Mouse (Mus musculus) midbrain, embryonic 15.5 days (tissue): Measurements from ENCODE around the gene Ccno. TPM values are rescaled to one million over a fixed set of nuclear protein-coding genes. Genes with fewer than 3 reads are reported as not detected.
"Not testable (repeated sequence)": the region's sequence is repeated elsewhere in the genome, so short reads cannot be mapped to it uniquely, and the experiment has no call there.

Experiments
- ATAC-seq: fragments of 200-750 bp; cut with Nextera tagmentation; replicated peaks from 2 replicates; pipeline ENCODE4 v1.8.0; 2017; ENCODE audit warnings: moderate TSS enrichment
- H3K27ac ChIP-seq: fragments of 300-500 bp; sonication (generic); 2 replicates; pipeline ENCODE4 v1.5.1; 2015; ENCODE audit warnings: mild to moderate bottlenecking, inconsistent platforms
- H3K27me3 ChIP-seq: fragments of 300-500 bp; sonication (generic); replicated peaks from 2 replicates; pipeline ENCODE4 v1.6.1; 2015; ENCODE audit warnings: inconsistent platforms
- H3K36me3 ChIP-seq: fragments of 300-500 bp; sonication (generic); replicated peaks from 2 replicates; pipeline ENCODE4 v1.6.1; 2015; ENCODE audit warnings: inconsistent platforms
- H3K4me1 ChIP-seq: fragments of 300-500 bp; sonication (generic); 2 replicates; pipeline ENCODE4 v1.6.1; 2015; ENCODE audit warnings: inconsistent platforms
- H3K4me2 ChIP-seq: fragments of 300-500 bp; sonication (generic); 2 replicates; pipeline ENCODE4 v1.6.1; 2015; ENCODE audit warnings: inconsistent platforms, mild to moderate bottlenecking, moderate library complexity
- H3K4me3 ChIP-seq: fragments of 300-500 bp; sonication (generic); 2 replicates; pipeline ENCODE4 v1.5.1; 2015; ENCODE audit warnings: mild to moderate bottlenecking, inconsistent platforms
- H3K9ac ChIP-seq: fragments of 300-500 bp; sonication (generic); 2 replicates; pipeline ENCODE4 v1.6.1; 2015; ENCODE audit warnings: mild to moderate bottlenecking, inconsistent platforms
- H3K9me3 ChIP-seq: fragments of 300-500 bp; sonication (generic); 2 replicates; pipeline ENCODE4 v1.6.1; 2016; ENCODE audit warnings: inconsistent platforms
- WGBS: fragments of 180-500 bp; shearing (Covaris S2); methylation state at CpG from one replicate; pipeline ENCODE4 v1.1.7; 2015; ENCODE audit warnings: mixed read lengths; 5-methylcytosine and 5-hydroxymethylcytosine counted together
- polyA plus RNA-seq: library from polyadenylated mRNA; unstranded; fragments of >200 nt; fragmentation: Nextera tagmentation; extraction: Ambion mirVana; gene quantifications from 2 replicates; pipeline ENCODE4 v1.2.1, GENCODE M21; 2015

The Ccno gene
- polyA plus RNA-seq, 1 experiment from 2014 or later: 2.3 TPM

DNA sequence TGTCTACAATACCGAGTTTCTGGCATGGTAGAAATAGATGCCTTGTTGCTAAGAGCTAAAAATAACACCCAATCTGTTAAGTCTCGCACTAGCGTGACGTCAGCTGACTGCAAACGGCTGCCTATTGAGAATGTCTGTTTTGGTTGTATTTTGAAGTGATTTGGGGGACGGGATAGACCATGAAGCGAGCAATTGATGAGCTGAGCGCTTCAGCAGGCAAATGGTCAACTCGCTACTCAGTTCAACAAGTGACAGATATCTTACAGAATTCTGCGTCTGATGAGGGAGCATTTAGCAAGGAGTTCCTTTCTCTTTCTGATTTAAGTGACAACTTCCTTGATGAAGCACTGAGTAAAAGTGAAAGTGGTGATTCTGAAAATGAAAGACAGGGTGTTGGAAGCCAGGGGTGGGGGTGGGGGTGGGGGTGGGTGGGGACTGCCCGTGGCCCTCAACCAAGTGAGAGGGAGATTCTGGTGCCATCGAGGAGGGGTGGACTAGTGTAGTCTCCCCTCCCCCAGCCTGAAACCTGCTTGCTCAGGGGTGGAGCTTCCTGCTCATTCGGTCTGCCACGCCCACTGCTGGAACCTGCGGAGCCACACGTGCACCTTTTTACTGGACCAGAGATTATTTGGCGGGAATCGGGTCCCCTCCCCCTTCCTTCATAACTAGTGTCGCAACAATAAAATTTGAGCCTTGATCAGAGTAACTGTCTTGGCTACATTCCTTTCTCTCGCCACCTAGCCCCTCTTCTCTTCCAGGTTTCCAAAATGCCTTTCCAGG, 25.8 kb downstream of the Ccno start:
- H3K9ac ChIP-seq, H3K9me3 ChIP-seq, H3K27me3 ChIP-seq, H3K27ac ChIP-seq, ATAC-seq, H3K4me1 ChIP-seq, H3K4me3 ChIP-seq, H3K36me3 ChIP-seq, H3K4me2 ChIP-seq: not testable (repeated sequence)
- WGBS: 61% methylated on average over 20 of the region's 20 CpGs

DNA sequence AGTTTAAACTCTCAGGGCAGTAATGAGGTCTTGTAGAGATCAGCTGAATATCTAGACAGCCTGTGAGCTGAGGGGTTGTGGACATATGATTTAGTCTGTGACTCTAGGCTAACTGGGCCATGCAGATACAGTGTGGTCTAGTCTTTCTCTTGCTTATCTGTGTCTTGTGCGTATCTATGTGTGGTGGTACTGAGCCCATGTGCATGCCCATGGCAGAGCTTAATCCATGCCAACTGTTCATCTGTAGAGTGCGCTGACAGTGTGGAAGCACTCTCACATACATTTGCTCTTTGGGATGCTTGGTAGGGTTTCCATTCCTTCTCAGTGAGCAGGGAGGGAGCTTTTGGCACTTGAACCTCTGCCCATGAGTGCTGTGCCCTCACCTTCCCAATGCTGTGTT, 33.9 kb downstream of the Ccno start:
- 87% methylated on average over 2 of the region's 2 CpGs for WGBS
- Histone ChIP-seq H3K4me2 (no peak overlapping the region), H3K27me3 (no peaks in the 10 kb centered on the region; the same call in 1 of the 2 replicates), H3K9ac (no peak overlapping the region), H3K9me3 (no peaks in the 10 kb centered on the region), H3K27ac (no peak overlapping the region), H3K36me3 (no peaks in the 10 kb centered on the region), H3K4me1 (no peaks in the 10 kb centered on the region), H3K4me3 (no peak overlapping the region)
- no peak for ATAC-seq

DNA sequence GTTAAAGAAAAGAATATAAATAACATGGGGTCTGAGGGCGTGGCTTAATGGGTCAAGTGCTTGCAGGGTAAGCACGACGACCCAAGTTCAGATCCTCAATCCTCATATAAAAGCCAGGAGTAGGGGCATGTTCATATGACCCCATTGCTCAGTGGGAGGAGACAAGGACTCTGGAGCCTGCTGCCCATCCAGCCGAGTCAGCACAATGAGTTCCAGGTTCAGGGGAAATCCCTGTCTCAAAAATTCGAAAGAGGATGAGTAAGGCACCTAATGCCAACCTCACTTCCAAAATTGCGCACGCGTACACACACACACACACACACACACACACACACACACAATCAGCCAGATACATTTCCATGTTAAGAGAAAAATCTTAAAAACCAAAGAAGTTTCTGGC, 34.9 kb downstream of the Ccno start:
- no peak overlapping the region for H3K4me2 ChIP-seq
- H3K9me3 ChIP-seq: no peaks in the 10 kb centered on the region
- ATAC-seq: no peak
- no peak overlapping the region for H3K27ac ChIP-seq
- no peak overlapping the region for H3K9ac ChIP-seq
- no peaks in the 10 kb centered on the region for H3K36me3 ChIP-seq
- no peaks in the 10 kb centered on the region; the same call in 1 of the 2 replicates for H3K27me3 ChIP-seq
- no peaks in the 10 kb centered on the region for H3K4me1 ChIP-seq
- WGBS: 73% methylated on average over 8 of the region's 8 CpGs
- no peak overlapping the region for H3K4me3 ChIP-seq

DNA sequence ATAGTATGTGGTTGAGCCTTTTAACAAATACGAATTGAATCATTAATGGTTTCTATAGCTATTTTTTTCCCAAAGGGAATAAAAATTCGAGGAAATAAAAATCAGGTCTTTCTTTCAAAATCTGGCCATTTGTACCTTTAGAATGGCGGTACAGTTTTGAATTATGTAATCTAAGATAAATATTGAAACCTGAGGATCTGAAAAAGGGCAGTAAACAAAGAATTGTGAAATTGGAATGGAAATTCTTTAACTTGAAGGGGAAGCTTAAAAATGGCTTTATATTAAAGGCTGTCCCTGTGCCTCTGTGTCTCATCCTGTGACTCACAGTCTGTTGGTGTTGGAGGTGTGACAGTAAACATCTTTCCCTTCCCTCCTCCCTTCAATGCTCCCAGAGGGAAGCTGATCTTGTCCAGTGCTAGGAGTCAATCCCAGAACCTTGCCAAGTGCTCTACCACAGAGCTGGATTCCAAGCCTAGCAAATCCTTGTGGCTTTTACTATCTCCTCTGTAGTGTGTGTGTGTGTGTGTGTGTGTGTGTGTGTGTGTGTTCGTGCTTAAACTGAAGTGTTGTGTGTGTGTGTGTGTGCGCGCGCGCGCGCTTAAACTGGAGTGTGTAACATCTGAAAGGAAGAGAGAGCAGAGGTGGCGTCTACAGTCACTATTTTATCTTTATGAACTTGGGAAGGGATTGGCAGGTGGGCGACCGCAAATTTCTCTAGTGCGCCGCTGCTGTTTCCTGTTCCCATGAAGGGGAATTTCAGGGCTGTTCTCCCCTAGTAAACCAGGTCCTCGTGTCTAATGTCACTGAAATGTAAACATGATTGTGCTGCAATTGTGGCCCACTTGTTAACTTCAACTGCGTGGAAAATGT, 35.9 kb downstream of the Ccno start:
- H3K36me3 ChIP-seq: no peaks in the 10 kb centered on the region
- no peak overlapping the region for H3K4me3 ChIP-seq
- no peak for ATAC-seq
- H3K9ac ChIP-seq: no peak overlapping the region
- H3K4me2 ChIP-seq: no peak overlapping the region
- no peaks in the 10 kb centered on the region for H3K4me1 ChIP-seq
- H3K27me3 ChIP-seq: no peaks in the 10 kb centered on the region; the same call in 1 of the 2 replicates
- H3K27ac ChIP-seq: no peak overlapping the region
- no peaks in the 10 kb centered on the region for H3K9me3 ChIP-seq
- WGBS: 87% methylated on average over 17 of the region's 17 CpGs

DNA sequence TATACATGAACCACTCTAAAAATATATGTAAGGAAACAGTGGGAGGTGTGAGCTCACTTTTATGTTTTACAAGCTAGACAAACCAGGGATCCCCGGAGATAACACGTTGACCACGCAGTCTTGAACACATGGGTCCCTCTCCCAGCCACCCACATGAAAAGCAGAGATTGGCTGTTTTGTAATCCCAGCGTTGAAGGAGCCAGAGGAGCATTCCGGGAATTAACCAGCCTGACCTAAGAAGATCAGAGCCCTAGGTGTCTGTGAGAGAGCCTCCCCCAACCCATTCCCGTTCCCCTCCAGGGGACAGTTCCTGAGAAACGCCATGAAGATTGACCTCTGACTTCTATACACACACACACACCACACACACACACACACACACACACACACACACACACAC, 43.7 kb downstream of the Ccno start:
- peak; percentile 46 for ATAC-seq
- Histone ChIP-seq H3K27me3 (peaks cover 21% of the 10 kb centered on the region), H3K4me1 (peaks cover 26% of the 10 kb centered on the region), H3K36me3 (no peaks in the 10 kb centered on the region), H3K4me3 (peak overlapping the region; percentile 59), H3K4me2 (peak overlapping the region; percentile 70), H3K9ac (peak overlapping the region; percentile 69; the same call in 1 of the 2 replicates), H3K9me3 (no peaks in the 10 kb centered on the region), H3K27ac (peak overlapping the region; percentile 83; the same call in 1 of the 2 replicates)
- WGBS: 2% methylated on average over 7 of the region's 7 CpGs

DNA sequence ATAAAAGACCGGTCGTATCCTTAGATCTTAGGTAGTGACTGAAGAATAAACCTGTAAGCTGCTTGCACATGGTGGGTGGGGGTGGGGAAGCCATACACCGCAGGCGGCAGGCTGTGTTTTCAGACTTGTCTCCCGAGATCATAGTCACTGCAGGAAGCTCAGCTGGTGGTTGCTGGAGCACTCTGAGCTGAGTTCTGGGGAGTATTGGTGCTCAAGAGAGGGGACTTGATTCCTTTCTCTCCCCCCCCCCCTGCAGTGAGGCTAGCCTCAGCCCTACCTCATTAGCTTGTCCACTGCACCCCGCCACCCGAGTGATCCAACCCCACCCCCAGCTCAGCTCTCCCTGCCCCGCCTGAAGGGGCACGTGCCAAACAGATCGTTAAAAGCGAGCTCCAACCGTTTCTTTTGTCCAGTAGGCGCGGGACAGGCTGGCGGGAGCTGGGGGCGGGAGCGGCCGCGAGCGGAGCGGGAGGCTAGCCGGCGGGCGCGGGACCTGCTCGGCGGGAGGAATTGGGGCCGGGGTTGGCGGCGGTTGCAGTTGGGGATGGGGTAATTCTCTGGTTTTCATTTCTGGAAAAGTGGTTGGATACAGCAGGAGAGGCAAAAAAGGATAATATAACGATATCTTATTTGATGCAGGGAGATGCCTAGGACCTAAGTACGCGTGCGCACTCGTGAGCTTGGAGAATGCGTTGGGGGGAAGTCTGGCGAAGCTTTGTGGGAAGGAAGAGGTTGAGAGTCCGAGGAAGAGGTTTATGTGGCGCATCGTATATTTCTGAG, 44.4 kb downstream of the Ccno start:
- peak overlapping the region; percentile 59 for H3K4me3 ChIP-seq
- H3K4me1 ChIP-seq: peaks cover 26% of the 10 kb centered on the region
- H3K4me2 ChIP-seq: peak overlapping the region; percentile 70
- no peaks in the 10 kb centered on the region for H3K9me3 ChIP-seq
- H3K9ac ChIP-seq: peak overlapping the region; percentile 69
- WGBS: under 1% methylated on average over 40 of the region's 40 CpGs
- ATAC-seq: peak; percentile 76
- peak overlapping the region; percentile 83 for H3K27ac ChIP-seq
- peaks cover 21% of the 10 kb centered on the region for H3K27me3 ChIP-seq
- no peaks in the 10 kb centered on the region for H3K36me3 ChIP-seq

DNA sequence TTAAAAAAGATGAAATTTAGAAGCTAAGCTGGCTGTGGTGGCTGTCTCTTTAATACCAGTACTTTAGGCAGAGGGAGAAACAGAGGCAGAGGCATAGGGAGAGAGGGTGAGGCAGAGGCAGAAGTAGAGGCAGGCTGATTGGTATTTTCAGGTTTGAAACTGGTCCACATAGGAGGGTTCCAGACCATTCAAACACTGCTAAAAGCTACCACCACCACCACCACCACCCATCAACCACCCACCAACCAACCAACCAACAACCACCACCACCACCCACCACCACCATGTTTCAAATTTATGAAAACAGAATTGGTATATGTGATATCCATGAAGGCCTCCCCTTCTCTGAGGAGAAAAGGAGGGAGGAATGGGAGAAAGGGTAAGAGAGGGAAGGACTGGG, 45.2 kb downstream of the Ccno start:
- H3K36me3 ChIP-seq: no peaks in the 10 kb centered on the region
- H3K9me3 ChIP-seq: no peaks in the 10 kb centered on the region
- H3K27ac ChIP-seq: no peak overlapping the region
- peak overlapping the region; percentile 70 for H3K4me2 ChIP-seq
- no peak for ATAC-seq
- peaks cover 21% of the 10 kb centered on the region for H3K27me3 ChIP-seq
- no peak overlapping the region for H3K9ac ChIP-seq
- H3K4me3 ChIP-seq: no peak overlapping the region
- peaks cover 26% of the 10 kb centered on the region for H3K4me1 ChIP-seq

DNA sequence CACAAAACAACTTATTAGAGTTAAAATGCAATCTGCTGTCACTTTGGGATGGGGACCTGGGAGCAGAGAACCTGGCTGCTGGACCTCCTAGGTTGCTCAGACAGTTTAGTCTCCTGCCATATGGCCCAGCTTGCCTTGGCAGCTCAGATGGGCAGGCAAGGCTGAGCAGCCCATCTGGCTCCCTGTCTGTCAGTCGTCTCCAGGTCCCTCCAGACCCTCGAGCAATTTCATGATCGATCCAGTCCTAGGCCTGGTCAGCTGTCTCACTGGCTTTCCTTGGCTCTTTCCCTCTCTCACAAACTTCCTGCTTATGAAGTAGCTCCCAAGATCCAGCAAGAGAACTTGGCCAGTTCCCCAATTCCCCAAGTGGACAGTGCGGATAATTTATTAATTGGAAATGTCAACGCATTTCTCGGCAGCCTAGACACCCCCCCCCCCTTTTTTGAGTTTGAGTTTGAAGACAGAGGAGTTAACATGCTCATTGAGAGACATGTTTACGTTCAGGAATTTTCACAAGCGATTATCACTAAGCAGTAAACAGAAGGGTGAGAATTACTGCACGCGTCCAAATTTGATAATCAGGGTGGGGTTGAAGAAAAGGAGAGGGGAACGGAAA, 46.8 kb downstream of the Ccno start:
- ATAC-seq: no peak

DNA sequence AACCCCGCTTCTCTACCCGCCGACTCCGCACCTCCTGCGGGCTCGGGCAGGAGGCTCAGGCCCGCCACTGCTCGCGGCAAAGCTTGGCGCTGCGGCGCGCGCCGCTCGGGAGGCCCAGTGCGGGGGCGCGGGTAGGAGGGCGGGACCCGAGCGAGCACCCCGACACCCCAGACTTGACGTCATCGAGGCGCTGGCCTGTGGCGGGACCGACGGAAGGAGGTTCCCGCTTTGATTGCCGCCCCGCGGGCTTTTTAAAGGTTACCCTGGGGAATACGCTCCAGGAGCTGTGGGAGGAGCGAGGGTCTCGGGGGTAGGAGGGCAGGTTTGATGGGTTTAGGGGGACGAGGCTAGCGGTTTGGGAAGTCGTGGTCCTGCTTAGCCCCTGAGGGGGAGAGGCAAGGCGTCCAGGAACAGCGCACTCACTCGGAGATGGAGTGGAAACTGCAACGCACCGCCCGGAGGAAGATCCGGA, 47.4 kb downstream of the Ccno start, which contains the start of gene Cdc20b:
Gene Cdc20b (plus strand): TSS at position 162 of the 472 bp plus-strand sequence.
- H3K9me3 ChIP-seq: no peaks in the 10 kb centered on the region
- peak within 1 kb of the TSS; percentile 99 for H3K4me2 ChIP-seq
- peak within 1 kb of the TSS; percentile 40 for H3K9ac ChIP-seq
- peak within 1 kb of the TSS; percentile 53 for H3K4me3 ChIP-seq
- 0% methylated on average over 46 of the region's 46 CpGs for WGBS
- peak; percentile 25; the same call in 1 of the 2 replicates for ATAC-seq
- H3K36me3 ChIP-seq: no peaks in the 10 kb centered on the region
- H3K4me1 ChIP-seq: peaks cover 26% of the 10 kb centered on the region
- no peak within 1 kb of the TSS for H3K27ac ChIP-seq
- peaks cover 16% of the 10 kb centered on the region for H3K27me3 ChIP-seq

More for the DNA sequence above, 46.8 kb downstream of the Ccno start:
- H3K4me2 ChIP-seq: peak overlapping the region; percentile 99
- under 1% methylated on average over 11 of the region's 11 CpGs for WGBS
- no peaks in the 10 kb centered on the region for H3K9me3 ChIP-seq
- H3K27me3 ChIP-seq: peaks cover 21% of the 10 kb centered on the region
- peak overlapping the region; percentile 53 for H3K4me3 ChIP-seq
- H3K9ac ChIP-seq: 0 out of 2 replicates have a peak overlapping the region, but pooled peaks have one; percentile 40
- peaks cover 26% of the 10 kb centered on the region for H3K4me1 ChIP-seq
- H3K36me3 ChIP-seq: no peaks in the 10 kb centered on the region
- H3K27ac ChIP-seq: no peak overlapping the region

DNA sequence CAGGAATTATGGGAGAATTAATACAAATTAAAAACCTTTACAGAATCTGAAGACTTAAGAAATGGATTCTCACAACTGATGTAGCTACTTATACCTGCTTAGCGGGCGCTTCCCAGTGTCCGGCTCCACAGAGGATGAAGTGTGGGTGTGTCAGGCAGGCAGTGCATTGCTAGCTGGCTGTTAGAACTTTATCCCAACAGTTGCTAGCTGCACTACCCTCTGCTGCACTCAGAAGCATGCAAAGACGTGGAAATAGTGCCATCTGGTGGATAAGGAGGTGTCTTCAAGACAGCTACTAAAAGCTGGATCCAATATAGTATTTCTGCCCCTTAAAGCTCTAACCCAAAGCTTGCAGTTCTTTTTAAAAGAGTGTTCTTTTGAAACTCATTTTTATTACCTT, 48.2 kb downstream of the Ccno start:
- peak; percentile 80 for ATAC-seq
- under 1% methylated on average over 4 of the region's 4 CpGs for WGBS

More for the DNA sequence above, 48.2 kb downstream of the Ccno start:
- peaks cover 14% of the 10 kb centered on the region for H3K27me3 ChIP-seq
- no peaks in the 10 kb centered on the region for H3K36me3 ChIP-seq
- H3K4me3 ChIP-seq: peak overlapping the region; percentile 53; the same call in 1 of the 2 replicates
- peaks cover 26% of the 10 kb centered on the region for H3K4me1 ChIP-seq
- peak overlapping the region; percentile 99 for H3K4me2 ChIP-seq
- no peak overlapping the region for H3K27ac ChIP-seq
- H3K9me3 ChIP-seq: no peaks in the 10 kb centered on the region
- no peak overlapping the region for H3K9ac ChIP-seq
